Mouse (Mus musculus) liver, embryonic 14 days (tissue): ENCODE data around the gene Dcp1b. TPM values are rescaled to one million over a fixed set of nuclear protein-coding genes. Genes with fewer than 3 reads are reported as not detected.

Source experiments
- polyA plus RNA-seq: library from polyadenylated mRNA; depleted of rRNA; stranded (reverse); fragments of >200 nt; gene quantifications from 2 replicates; pipeline ENCODE4 v1.2.3, GENCODE M21; 2012; rRNA removed

Dcp1b gene
- 4.9 and 5.6 TPM in 2 replicates for polyA plus RNA-seq

DNA sequence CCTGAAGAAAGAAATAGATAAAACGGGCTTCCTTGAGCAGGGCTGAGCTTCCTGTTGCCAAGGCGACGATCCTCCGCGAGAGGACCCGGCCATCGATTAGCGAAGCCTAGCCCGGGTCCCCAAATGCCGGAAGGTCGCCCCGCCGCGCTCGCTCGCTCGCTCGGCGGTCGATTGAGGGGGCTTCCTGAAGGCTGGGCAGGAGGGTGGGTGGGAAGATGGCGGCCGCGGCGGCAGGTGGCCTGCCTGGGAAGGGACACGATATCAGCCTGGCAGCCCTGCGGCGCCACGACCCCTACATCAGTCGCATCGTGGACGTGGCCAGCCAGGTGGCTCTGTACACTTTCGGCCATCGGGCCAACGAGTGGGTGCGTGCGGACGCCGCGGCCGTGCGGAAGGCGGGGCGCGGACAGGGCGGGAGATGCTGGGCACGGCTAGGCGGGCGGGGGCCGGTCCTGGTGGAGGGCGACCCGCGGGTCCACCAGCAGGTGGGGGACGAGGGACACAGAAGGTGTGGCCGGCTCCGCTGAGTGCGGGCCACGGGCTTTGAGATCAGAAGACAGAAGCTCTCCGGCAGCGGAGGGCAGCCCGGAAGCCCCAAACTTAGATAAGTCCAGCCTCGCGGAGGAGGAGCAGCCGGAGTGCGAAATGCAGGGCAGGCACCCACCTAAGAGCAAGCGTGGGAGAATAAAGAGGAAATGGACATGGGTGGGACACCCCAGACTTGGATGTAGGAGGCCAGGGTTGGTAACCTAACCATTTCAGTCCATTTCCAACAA is at the start of gene Dcp1b:
Gene Dcp1b (plus strand): TSS at position 176 of the 776 bp plus-strand sequence.

GRCm38 (mm10) chr6:119196382-119197305 is 21.6 kb downstream of the Dcp1b start, which contains the start of gene Cacna1c:
Gene Cacna1c (minus strand): TSS chr6:119196418.

DNA sequence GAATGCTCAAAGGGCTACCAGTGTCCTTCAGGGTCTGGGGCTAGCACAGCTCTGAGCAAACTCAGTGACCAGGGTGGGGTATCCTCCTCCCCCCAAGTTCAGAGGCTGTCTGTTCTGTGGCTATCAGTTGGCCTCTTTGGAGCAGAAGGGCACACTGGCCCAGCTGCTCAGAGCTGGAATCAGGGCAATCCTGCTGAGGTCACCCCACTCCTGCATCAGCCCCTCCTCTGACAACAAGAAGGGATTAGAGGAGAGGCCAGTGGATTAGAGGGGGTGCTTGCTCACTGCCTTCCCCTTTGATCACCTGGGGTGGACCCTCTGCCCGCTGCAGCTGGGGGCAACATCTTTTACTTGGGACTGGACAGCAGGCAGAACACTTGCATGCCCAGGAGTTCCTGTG is 61.2 kb downstream of the Dcp1b start, which contains the start of gene Cacna2d4:
Gene Cacna2d4 (plus strand): TSS at position 286 of the 400 bp plus-strand sequence.

Other genes with a start within 250 kb of the Dcp1b start
- gene Cacna1c, start 21.2 kb downstream of the Dcp1b start, polyA plus RNA-seq = 0.25 and 0.27 TPM in 2 replicates
- under 0.01 TPM in 1 of 2 replicates, not detected in the other for gene Cacna2d4, start 61.3 kb downstream of the Dcp1b start, polyA plus RNA-seq
- 0.01 and 0.02 TPM in 2 replicates for gene Lrtm2, start 155.5 kb downstream of the Dcp1b start, polyA plus RNA-seq
- 17.6 and 20.4 TPM in 2 replicates for gene Adipor2, start 242.5 kb downstream of the Dcp1b start, polyA plus RNA-seq